Mouse (Mus musculus) forebrain, embryonic 15.5 days (tissue): ENCODE results near the gene Tuba8. TPM values are rescaled to one million over a fixed set of nuclear protein-coding genes. Genes with fewer than 3 reads are reported as not detected.

Experiments used
- ATAC-seq: fragments of 200-750 bp; cut with Nextera tagmentation; replicated peaks from 2 replicates; pipeline ENCODE4 v1.8.0; 2017; ENCODE audit warnings: mild to moderate bottlenecking, moderate TSS enrichment, moderate library complexity
- H3K27ac ChIP-seq: fragments of 300-500 bp; sonication (generic); replicated peaks from 2 replicates; pipeline ENCODE4 v1.5.1; 2015; ENCODE audit warnings: mild to moderate bottlenecking, inconsistent platforms
- H3K27me3 ChIP-seq: fragments of 300-500 bp; sonication (generic); 2 replicates; pipeline ENCODE4 v1.6.1; 2015; ENCODE audit warnings: inconsistent platforms
- H3K36me3 ChIP-seq: fragments of 300-500 bp; sonication (generic); 2 replicates; pipeline ENCODE4 v1.6.1; 2015; ENCODE audit warnings: mild to moderate bottlenecking, inconsistent platforms
- H3K4me1 ChIP-seq: fragments of 300-500 bp; sonication (generic); 2 replicates; pipeline ENCODE4 v1.6.1; 2015; ENCODE audit warnings: inconsistent platforms
- H3K4me2 ChIP-seq: fragments of 300-500 bp; sonication (generic); replicated peaks from 2 replicates; pipeline ENCODE4 v1.6.1; 2015; ENCODE audit warnings: mild to moderate bottlenecking, inconsistent platforms
- H3K4me3 ChIP-seq: fragments of 300-500 bp; sonication (generic); 2 replicates; pipeline ENCODE4 v1.5.1; 2015; ENCODE audit warnings: mild to moderate bottlenecking, inconsistent platforms
- H3K9ac ChIP-seq: fragments of 300-500 bp; sonication (generic); replicated peaks from 2 replicates; pipeline ENCODE4 v1.6.1; 2015; ENCODE audit warnings: mild to moderate bottlenecking, inconsistent platforms
- H3K9me3 ChIP-seq: fragments of 300-500 bp; sonication (generic); 2 replicates; pipeline ENCODE4 v1.6.1; 2016; ENCODE audit warnings: inconsistent platforms
- WGBS: fragments of 180-500 bp; shearing (Covaris S2); methylation state at CpG from one replicate; pipeline ENCODE4 v1.1.7; 2015; ENCODE audit warnings: mixed read lengths; 5-methylcytosine and 5-hydroxymethylcytosine counted together
- polyA plus RNA-seq: library from polyadenylated mRNA; unstranded; fragments of >200 nt; fragmentation: Nextera tagmentation; extraction: Ambion mirVana; gene quantifications from 2 replicates; pipeline ENCODE4 v1.2.1, GENCODE M21; 2015

Gene Tuba8
- polyA plus RNA-seq, 1 experiment from 2014 or later, result 0.19 TPM

DNA sequence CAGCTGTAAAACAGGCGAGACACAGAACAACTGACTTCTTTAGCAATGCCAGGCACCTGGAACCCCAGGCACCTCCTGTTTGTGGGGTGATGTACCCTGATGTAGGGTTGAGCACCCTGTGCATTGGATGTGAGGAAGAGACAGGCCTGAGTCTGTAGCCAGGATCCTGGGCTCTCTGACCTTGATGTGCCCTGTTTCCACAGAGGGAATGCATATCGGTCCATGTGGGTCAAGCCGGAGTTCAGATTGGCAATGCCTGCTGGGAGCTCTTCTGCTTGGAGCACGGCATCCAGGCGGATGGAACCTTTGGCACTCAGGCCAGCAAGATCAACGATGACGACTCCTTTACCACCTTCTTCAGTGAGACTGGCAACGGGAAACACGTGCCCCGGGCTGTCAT, 9.7 kb downstream of the Tuba8 start:
- WGBS, result 95% methylated on average over 10 of the region's 10 CpGs
- Histone ChIP-seq H3K4me2 (no peak overlapping the region), H3K4me1 (no peaks in the 10 kb centered on the region), H3K9ac (no peak overlapping the region), H3K27me3 (no peaks in the 10 kb centered on the region), H3K36me3 (no peaks in the 10 kb centered on the region), H3K4me3 (no peak overlapping the region), H3K27ac (no peak overlapping the region), H3K9me3 (no peaks in the 10 kb centered on the region)
- no peak for ATAC-seq

DNA sequence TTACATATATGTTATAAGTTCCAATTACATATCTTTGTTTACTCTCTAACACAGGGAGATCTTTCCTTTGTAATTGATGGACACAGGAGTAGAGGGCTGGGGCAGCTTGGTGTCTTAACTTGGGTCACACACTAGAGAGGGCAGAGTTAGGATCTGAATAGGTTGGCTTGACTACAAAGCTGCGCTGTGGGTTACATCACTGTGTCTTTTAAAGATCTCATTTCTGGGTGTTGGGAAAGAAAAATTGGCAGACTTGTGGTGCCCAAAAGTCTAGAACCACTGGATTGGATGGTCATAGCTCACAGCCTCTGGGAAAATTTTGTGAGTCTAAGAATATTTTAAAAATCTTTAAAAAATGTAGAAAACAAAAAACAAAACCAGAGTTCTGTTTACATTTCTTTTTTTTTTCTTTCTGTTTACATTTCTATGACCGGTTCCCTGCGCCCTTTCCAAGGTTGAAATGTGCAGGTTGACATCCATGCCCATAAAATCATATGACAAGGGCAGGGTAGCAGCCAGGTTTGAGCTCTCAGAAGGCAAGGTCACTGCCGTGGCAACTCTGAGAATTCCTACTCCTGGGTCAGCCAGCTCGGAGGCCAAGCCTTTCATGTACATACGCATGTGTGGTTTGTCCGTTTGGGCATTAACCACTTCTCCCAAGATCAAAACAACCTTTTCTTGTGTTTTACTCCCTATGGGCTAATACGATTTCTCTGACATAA, 11.5 kb downstream of the Tuba8 start:
- Histone ChIP-seq H3K27ac (no peak overlapping the region), H3K4me1 (no peaks in the 10 kb centered on the region), H3K4me3 (no peak overlapping the region), H3K9ac (no peak overlapping the region), H3K27me3 (no peaks in the 10 kb centered on the region), H3K36me3 (no peaks in the 10 kb centered on the region), H3K9me3 (no peaks in the 10 kb centered on the region), H3K4me2 (no peak overlapping the region)
- 91% methylated on average over 8 of the region's 8 CpGs for WGBS
- no peak for ATAC-seq

DNA sequence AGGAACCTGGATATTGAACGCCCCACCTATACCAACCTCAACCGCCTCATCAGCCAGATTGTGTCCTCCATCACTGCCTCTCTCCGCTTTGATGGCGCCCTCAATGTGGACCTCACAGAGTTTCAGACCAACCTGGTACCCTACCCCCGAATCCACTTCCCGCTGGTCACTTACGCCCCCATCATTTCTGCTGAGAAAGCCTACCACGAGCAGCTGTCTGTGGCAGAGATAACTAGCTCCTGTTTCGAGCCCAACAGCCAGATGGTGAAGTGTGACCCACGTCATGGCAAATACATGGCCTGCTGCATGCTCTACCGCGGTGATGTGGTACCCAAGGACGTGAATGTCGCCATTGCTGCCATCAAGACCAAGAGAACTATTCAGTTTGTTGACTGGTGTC, 12.5 kb downstream of the Tuba8 start:
- no peak for ATAC-seq
- Histone ChIP-seq H3K4me1 (no peaks in the 10 kb centered on the region), H3K4me3 (no peak overlapping the region), H3K27me3 (no peaks in the 10 kb centered on the region), H3K9me3 (no peaks in the 10 kb centered on the region), H3K27ac (no peak overlapping the region), H3K4me2 (no peak overlapping the region), H3K36me3 (no peaks in the 10 kb centered on the region), H3K9ac (no peak overlapping the region)
- WGBS, result 94% methylated on average over 14 of the region's 14 CpGs

DNA sequence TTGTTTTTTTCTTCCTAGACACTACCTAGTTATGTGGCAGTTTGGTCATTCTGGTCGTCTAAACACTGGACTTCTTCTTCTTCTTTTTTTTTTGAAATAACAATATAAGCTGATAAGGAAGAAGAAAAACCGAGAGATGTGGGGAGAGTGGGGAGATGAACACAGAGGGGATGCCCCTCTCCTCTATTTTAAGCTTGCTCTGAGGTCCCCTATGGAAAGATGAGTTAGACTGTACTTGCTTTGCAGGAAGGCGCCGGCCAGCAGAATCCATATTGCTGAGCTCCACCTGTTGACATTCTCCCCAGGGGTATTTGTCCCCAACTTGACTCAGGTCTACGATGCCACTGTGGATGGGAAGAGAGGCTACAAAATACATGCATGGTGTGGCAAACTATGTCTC, 13.6 kb downstream of the Tuba8 start:
- H3K9me3 ChIP-seq, result no peaks in the 10 kb centered on the region
- H3K4me3 ChIP-seq, result no peak overlapping the region
- WGBS, result 73% methylated on average over 5 of the region's 5 CpGs
- no peak for ATAC-seq
- H3K4me1 ChIP-seq, result no peaks in the 10 kb centered on the region
- H3K27ac ChIP-seq, result no peak overlapping the region
- H3K36me3 ChIP-seq, result no peaks in the 10 kb centered on the region
- H3K27me3 ChIP-seq, result no peaks in the 10 kb centered on the region
- no peak overlapping the region for H3K9ac ChIP-seq
- H3K4me2 ChIP-seq, result no peak overlapping the region

DNA sequence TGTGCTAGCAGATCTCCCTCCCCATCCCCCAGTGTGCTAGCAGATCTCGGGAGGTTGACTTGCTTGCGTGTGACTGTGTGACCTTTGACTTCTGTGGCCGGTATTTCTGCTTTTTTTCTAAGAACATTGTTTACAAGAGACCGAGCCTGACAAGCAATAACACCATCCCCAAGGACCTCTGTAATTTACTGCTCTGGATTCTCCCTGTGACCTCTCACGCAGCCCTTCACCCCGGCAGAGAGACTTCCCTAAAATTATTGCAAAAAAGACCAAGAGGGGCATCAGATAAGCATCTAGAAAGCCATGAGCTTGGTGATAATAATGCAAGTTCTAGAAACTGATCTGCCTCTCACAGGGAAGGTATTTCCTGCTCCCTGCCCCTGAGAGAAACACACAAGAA, 14.5 kb downstream of the Tuba8 start:
- WGBS, result 64% methylated on average over 6 of the region's 6 CpGs
- H3K36me3 ChIP-seq, result no peaks in the 10 kb centered on the region
- H3K9me3 ChIP-seq, result no peaks in the 10 kb centered on the region
- ATAC-seq, result no peak
- no peak overlapping the region for H3K4me2 ChIP-seq
- no peaks in the 10 kb centered on the region for H3K27me3 ChIP-seq
- no peak overlapping the region for H3K4me3 ChIP-seq
- no peaks in the 10 kb centered on the region for H3K4me1 ChIP-seq
- H3K27ac ChIP-seq, result no peak overlapping the region
- no peak overlapping the region for H3K9ac ChIP-seq

DNA sequence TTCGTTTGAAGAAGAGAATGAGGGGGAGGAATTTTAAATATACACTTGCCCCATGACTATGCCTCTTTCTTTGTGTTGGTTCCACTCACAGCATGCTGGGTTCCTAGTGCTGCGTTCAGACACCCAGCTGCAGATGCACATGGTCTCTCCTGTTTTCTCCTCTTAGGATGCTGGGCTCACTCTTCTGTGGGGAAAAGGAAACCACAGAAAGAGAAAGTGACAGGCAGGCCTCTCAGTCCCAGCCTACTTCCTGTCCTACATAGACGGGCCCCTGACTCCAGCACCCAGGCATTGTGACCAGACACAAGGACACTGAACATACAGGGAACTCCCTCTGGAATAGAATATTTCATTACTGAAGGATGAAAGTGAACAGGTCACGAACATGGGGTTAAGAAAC, 15.5 kb downstream of the Tuba8 start:
- no peaks in the 10 kb centered on the region for H3K4me1 ChIP-seq
- no peak overlapping the region for H3K4me3 ChIP-seq
- H3K9ac ChIP-seq, result no peak overlapping the region
- no peaks in the 10 kb centered on the region for H3K9me3 ChIP-seq
- H3K36me3 ChIP-seq, result no peaks in the 10 kb centered on the region
- H3K4me2 ChIP-seq, result no peak overlapping the region
- H3K27ac ChIP-seq, result no peak overlapping the region
- WGBS, result 75% methylated on average over 4 of the region's 4 CpGs
- no peak for ATAC-seq
- no peaks in the 10 kb centered on the region for H3K27me3 ChIP-seq

DNA sequence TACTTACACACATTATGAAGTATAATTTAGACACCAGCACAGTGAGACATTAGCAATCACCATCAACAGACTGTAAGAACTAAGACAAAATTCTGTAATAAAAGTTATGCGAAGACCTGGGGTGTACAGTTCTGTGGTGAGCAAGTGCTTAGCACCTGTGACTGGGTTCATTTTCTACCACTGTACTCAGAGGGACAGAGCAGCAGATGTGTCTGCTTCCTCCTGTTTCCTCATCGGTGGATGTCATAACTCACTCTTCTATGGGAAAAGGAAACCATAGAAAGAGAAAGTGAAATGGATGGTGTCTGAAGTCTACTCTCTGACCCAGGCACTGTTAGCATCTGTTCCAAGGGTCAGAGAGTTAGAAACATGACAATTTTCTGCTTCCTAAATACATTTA, 16.2 kb downstream of the Tuba8 start:
- Histone ChIP-seq H3K4me2 (no peak overlapping the region), H3K9me3 (no peaks in the 10 kb centered on the region), H3K27me3 (no peaks in the 10 kb centered on the region), H3K9ac (no peak overlapping the region), H3K27ac (no peak overlapping the region), H3K36me3 (no peaks in the 10 kb centered on the region), H3K4me3 (no peak overlapping the region), H3K4me1 (no peaks in the 10 kb centered on the region)
- WGBS, result 95% methylated on average over 2 of the region's 2 CpGs
- no peak for ATAC-seq

DNA sequence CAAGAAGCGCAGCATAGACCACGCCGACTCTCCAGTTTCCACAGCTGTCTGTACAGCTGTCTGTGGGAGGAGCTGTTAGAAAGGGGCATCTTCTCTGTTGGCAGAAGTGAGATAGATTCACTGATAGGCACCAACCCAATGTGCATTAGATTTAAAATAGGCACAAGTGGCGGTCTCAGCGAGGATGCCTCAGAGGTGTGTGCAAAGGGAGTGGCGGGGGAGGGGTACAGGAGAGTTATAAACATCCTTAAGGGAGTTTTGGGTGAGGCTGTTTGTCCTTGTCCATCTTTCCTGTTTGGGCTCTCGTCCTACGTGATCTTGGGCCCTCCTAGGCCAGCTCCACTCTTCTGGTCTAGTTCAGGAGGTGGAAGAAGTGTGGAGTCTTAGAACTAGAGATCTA, 17.9 kb downstream of the Tuba8 start:
- 79% methylated on average over 8 of the region's 8 CpGs for WGBS
- no peak for ATAC-seq
- Histone ChIP-seq H3K4me2 (no peak overlapping the region), H3K9me3 (no peaks in the 10 kb centered on the region), H3K4me3 (no peak overlapping the region), H3K36me3 (no peaks in the 10 kb centered on the region), H3K9ac (no peak overlapping the region), H3K27me3 (no peaks in the 10 kb centered on the region), H3K4me1 (no peaks in the 10 kb centered on the region), H3K27ac (no peak overlapping the region)

DNA sequence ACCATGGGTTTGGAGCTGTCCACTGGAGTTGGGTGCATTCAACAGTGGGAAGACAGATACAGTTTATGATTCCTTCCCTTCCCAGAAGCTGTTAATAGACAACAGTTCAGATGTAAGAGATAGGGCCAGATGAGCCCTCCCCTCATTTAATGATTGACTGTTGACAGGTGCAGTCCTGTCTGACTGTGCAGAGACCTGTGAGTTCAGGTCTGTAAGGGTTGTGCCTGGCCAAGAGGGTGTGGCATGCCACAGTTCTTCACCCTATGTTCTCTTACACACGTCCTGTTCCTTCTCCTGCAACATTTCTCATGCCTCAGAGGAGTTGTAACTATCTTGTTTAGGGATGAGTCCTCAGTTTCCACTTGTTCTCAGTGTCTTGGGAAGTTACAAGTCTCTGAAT, 22.2 kb downstream of the Tuba8 start:
- no peak overlapping the region for H3K9ac ChIP-seq
- no peaks in the 10 kb centered on the region for H3K9me3 ChIP-seq
- H3K4me3 ChIP-seq, result no peak overlapping the region
- WGBS, result 59% methylated on average over 1 of the region's 1 CpGs
- no peaks in the 10 kb centered on the region for H3K4me1 ChIP-seq
- no peak for ATAC-seq
- H3K4me2 ChIP-seq, result no peak overlapping the region
- H3K27ac ChIP-seq, result no peak overlapping the region
- no peaks in the 10 kb centered on the region for H3K27me3 ChIP-seq
- no peaks in the 10 kb centered on the region for H3K36me3 ChIP-seq

DNA sequence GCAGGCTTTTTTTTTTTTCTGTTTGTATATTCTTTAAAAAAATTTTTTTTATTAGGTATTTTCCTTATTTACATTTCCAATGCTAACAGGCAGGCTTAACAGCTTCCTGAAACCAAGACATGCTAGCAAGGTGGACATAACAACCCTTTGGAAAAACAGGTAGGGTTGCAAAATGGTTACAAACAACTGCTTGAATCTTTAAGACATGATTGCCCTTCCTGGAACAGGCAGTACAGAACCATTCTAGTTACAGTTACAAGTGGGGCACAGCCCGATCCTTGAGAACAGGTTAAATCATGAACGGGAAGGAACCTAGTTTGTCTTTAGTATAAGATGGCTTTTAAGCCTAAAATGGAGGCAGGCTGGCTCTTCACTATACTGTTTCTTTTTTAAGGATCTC, 25.9 kb downstream of the Tuba8 start:
- H3K27me3 ChIP-seq, result no peaks in the 10 kb centered on the region
- no peak overlapping the region for H3K4me3 ChIP-seq
- no peak overlapping the region for H3K9ac ChIP-seq
- H3K36me3 ChIP-seq, result no peaks in the 10 kb centered on the region
- H3K27ac ChIP-seq, result no peak overlapping the region
- no peaks in the 10 kb centered on the region for H3K4me1 ChIP-seq
- ATAC-seq, result no peak
- H3K4me2 ChIP-seq, result no peak overlapping the region
- H3K9me3 ChIP-seq, result no peaks in the 10 kb centered on the region
- WGBS, result 91% methylated on average over 2 of the region's 2 CpGs

DNA sequence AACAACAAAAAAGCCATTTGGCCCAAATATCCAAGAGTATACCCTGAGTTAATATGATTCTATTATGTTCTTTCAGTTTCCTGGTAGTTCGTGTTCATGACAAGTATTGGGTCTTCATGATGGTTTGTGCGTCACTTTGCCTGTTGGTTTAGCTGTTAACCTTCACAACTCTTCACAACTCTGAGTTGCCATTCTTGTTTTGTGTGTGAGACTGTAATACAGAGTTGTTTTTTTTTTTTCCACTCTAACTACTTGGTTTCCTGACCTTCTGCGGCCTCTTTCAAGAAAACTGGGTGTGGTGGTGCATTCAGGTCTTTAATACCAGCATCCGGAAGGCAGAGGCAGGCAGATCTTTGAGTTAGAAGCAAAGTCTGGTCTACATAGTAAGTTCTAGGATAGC, 27.7 kb downstream of the Tuba8 start:
- Histone ChIP-seq H3K4me3 (no peak overlapping the region), H3K9me3 (no peaks in the 10 kb centered on the region), H3K9ac (no peak overlapping the region), H3K4me2 (no peak overlapping the region), H3K36me3 (no peaks in the 10 kb centered on the region), H3K27ac (no peak overlapping the region), H3K27me3 (no peaks in the 10 kb centered on the region), H3K4me1 (no peaks in the 10 kb centered on the region)
- ATAC-seq, result no peak
- WGBS, result 94% methylated on average over 4 of the region's 4 CpGs

DNA sequence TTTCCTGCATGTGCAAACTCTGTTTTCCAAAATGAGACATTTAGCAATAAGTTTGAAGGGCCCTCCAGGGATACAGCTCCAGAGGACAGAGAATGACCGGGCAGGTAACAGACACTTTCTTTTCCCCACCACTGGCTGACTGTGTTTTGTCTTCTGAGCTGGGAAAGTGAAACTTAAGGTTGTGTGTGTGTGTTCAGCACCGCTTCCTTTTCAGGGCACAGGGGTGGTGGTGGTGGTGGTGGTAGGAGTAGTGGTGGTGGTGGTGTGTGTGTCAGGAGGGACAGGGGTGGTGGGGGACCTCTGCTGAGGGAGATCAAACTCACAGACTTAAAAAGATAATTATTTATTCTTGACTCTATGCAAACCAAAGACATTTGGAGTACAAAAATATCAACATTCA, 31.3 kb downstream of the Tuba8 start:
- Histone ChIP-seq H3K9ac (no peak overlapping the region), H3K36me3 (no peaks in the 10 kb centered on the region), H3K27ac (no peak overlapping the region), H3K27me3 (no peaks in the 10 kb centered on the region), H3K4me2 (no peak overlapping the region), H3K9me3 (no peaks in the 10 kb centered on the region), H3K4me1 (peaks cover 9% of the 10 kb centered on the region; the same call in 1 of the 2 replicates), H3K4me3 (no peak overlapping the region)
- ATAC-seq, result no peak
- 89% methylated on average over 2 of the region's 2 CpGs for WGBS

DNA sequence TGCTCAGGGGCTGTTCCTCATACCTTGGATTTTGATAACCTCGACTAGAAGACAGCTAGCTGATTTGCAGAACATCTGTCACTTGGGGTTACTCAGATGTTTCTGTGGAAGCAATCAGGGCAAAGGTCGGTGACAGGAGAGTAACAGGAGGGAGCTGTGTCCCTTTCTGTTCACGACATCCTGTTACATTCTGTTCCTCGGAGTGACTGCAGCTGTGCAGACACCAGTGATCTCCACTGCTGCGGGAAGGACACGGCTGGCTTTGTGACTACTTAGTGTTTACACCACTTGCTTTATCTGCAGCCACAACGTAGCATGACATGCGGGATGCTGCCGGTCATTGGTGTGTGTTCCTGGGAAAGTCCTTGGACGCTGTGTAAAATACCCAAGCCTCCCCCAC, 32.7 kb downstream of the Tuba8 start:
- Histone ChIP-seq H3K27me3 (no peaks in the 10 kb centered on the region), H3K36me3 (no peaks in the 10 kb centered on the region), H3K4me1 (peaks cover 9% of the 10 kb centered on the region; the same call in 1 of the 2 replicates), H3K27ac (no peak overlapping the region), H3K4me3 (no peak overlapping the region), H3K9me3 (no peaks in the 10 kb centered on the region), H3K9ac (no peak overlapping the region), H3K4me2 (no peak overlapping the region)
- 77% methylated on average over 10 of the region's 10 CpGs for whole genome bisulfite sequencing
- no peak for ATAC-seq
